Mouse (Mus musculus) CH12.LX (cell line): Measurements from ENCODE around the gene Plk3. TPM values are rescaled to one million over a fixed set of nuclear protein-coding genes. Genes with fewer than 3 reads are reported as not detected.

Source experiments
- DNase-seq: peaks from one replicate; pipeline ENCODE4 v3.0.0-alpha.2; 2013; ENCODE audit errors: extremely low read depth
- H3K27ac ChIP-seq: 2 replicates; pipeline ENCODE4 v1.5.1; 2012; ENCODE audit warnings: low read depth, mild to moderate bottlenecking, control low read depth, moderate library complexity; ENCODE audit not compliant: insufficient read depth
- H3K27me3 ChIP-seq: replicated peaks from 2 replicates; pipeline ENCODE3; 2012; ENCODE audit warnings: inconsistent platforms
- H3K36me3 ChIP-seq, 2 experiments: replicated peaks in 1 of 2; 2 replicates each; pipeline versions ENCODE3 to v1.6.1; 2012; ENCODE audit warnings: inconsistent platforms in 1 of 2, low read length in 1 of 2, mild to moderate bottlenecking in 1 of 2, mixed read lengths in 1 of 2, moderate library complexity in 1 of 2; ENCODE audit not compliant: control insufficient read depth in 1 of 2, insufficient read depth in 1 of 2
- H3K4me1 ChIP-seq, 2 experiments: 2 replicates each; pipeline ENCODE4 v1.6.1; 2012; ENCODE audit warnings: inconsistent platforms in 1 of 2, moderate library complexity in 1 of 2; ENCODE audit not compliant: insufficient read depth in 2 of 2, control insufficient read depth in 1 of 2
- H3K4me2 ChIP-seq: 2 replicates; pipeline ENCODE4 v1.6.1; 2012; ENCODE audit warnings: low read depth, mild to moderate bottlenecking, control low read depth; ENCODE audit not compliant: poor library complexity, insufficient read depth, severe bottlenecking
- H3K4me3 ChIP-seq, 3 experiments: fragments of 150-350 bp in 1 of 3; sonication (generic) in 1 of 3; replicated peaks in 1 of 3; 2 replicates each; pipeline versions ENCODE3 to v1.5.1; 2011 to 2012; ENCODE audit warnings: low read depth in 2 of 3, low read length in 2 of 3, mild to moderate bottlenecking in 2 of 3, moderate library complexity in 2 of 3, control low read depth in 1 of 3, improper control_type of control experiment in 1 of 3, inconsistent platforms in 1 of 3, mixed read lengths in 1 of 3; ENCODE audit not compliant: poor library complexity in 1 of 3
- H3K79me2 ChIP-seq: replicated peaks from 2 replicates; pipeline ENCODE4 v1.6.1; 2012; ENCODE audit warnings: mild to moderate bottlenecking, moderate library complexity; ENCODE audit not compliant: control insufficient read depth, poor library complexity, insufficient read depth, severe bottlenecking; ENCODE audit errors: extremely low read depth
- H3K9ac ChIP-seq: 2 replicates; pipeline ENCODE4 v1.6.1; 2012; ENCODE audit warnings: low read depth, mild to moderate bottlenecking, control low read depth, moderate library complexity; ENCODE audit not compliant: insufficient read depth
- H3K9me3 ChIP-seq: replicated peaks from 2 replicates; pipeline ENCODE3; 2012; ENCODE audit warnings: low read length, inconsistent platforms, mixed read lengths
- CTCF ChIP-seq, 2 experiments: IDR thresholded peaks in 1 of 2; conservative IDR thresholded peaks in 1 of 2; 2 replicates each; pipeline ENCODE4 v1.5.1; 2011 to 2012; ENCODE audit warnings: low read depth in 2 of 2, low read length in 2 of 2, improper control_type of control experiment in 1 of 2, inconsistent platforms in 1 of 2, mild to moderate bottlenecking in 1 of 2, moderate library complexity in 1 of 2
- E2F4 ChIP-seq: IDR thresholded peaks from 2 replicates; pipeline ENCODE4 v1.6.1; 2011; ENCODE audit warnings: low read depth, low read length, improper control_type of control experiment; ENCODE audit not compliant: insufficient replicate concordance
- ELF1 ChIP-seq: IDR thresholded peaks from 2 replicates; pipeline ENCODE4 v1.6.1; 2014; ENCODE audit warnings: low read depth, mild to moderate bottlenecking, inconsistent platforms, low read length, improper control_type of control experiment
- JUND ChIP-seq: conservative IDR thresholded peaks from 2 replicates; pipeline ENCODE4 v1.6.1; 2011; ENCODE audit warnings: low read depth, low read length, improper control_type of control experiment
- MAZ ChIP-seq: IDR thresholded peaks from 2 replicates; pipeline ENCODE4 v1.6.1; 2012; ENCODE audit warnings: low read depth, mild to moderate bottlenecking, inconsistent platforms, low read length, improper control_type of control experiment, moderate library complexity
- NRF1 ChIP-seq: IDR thresholded peaks from 2 replicates; pipeline ENCODE4 v1.6.1; 2014; ENCODE audit warnings: low read depth, mild to moderate bottlenecking, inconsistent platforms, low read length, improper control_type of control experiment, moderate library complexity
- PAX5 ChIP-seq: IDR thresholded peaks from 2 replicates; pipeline ENCODE4 v1.6.1; 2012; ENCODE audit warnings: low read length, inconsistent platforms, mixed read lengths
- POLR2AphosphoS2 ChIP-seq: IDR thresholded peaks from 2 replicates; pipeline ENCODE4 v1.6.1; 2011; ENCODE audit warnings: low read depth, low read length, improper control_type of control experiment
- SIN3A ChIP-seq: IDR thresholded peaks from 2 replicates; pipeline ENCODE4 v1.6.1; 2012; ENCODE audit warnings: low read length, improper control_type of control experiment, inconsistent platforms
- ZKSCAN1 ChIP-seq: IDR thresholded peaks from 2 replicates; pipeline ENCODE4 v1.6.1; 2012; ENCODE audit warnings: low read depth, inconsistent platforms, low read length, improper control_type of control experiment, borderline replicate concordance
- ZNF384 ChIP-seq: IDR thresholded peaks from 2 replicates; pipeline ENCODE4 v1.6.1; 2012; ENCODE audit warnings: low read depth, low read length, improper control_type of control experiment, inconsistent platforms
- dilution Hi-C: fragments of 300-500 bp; cut with MboI; formaldehyde crosslinking; loops from 2 replicates; pipeline ENCODE4 v1.14.3; 2020; ENCODE audit warnings: low sequenced_read_pairs; ENCODE audit not compliant: extremely low pct_unique_long_range_greater_than_20kb, extremely low pct_ligation_motif_present
- in situ Hi-C: fragments of 300-500 bp; cut with MboI; formaldehyde crosslinking; loops from 3 replicates; pipeline ENCODE4 v1.14.3; 2019; ENCODE audit warnings: low sequenced_read_pairs, low pct_ligation_motif_present, low pct_unique_long_range_greater_than_20kb, mixed read lengths
- polyA plus RNA-seq: library from polyadenylated mRNA; unstranded; fragments of >175 nt; gene quantifications from 2 replicates; pipeline ENCODE4 v1.2.1, GENCODE M21; 2012; ENCODE audit warnings: low read depth; ENCODE audit not compliant: insufficient read length
- total RNA-seq, 2 experiments: library from RNA; depleted of rRNA; stranded (reverse); fragments of 300-350 nt in 1 of 2; fragments of >200 nt in 1 of 2; gene quantifications; 2 replicates each; pipeline ENCODE4 v1.2.3; 2012 to 2014

The Plk3 gene
- total and polyA plus RNA-seq, 3 experiments = 8.8 to 18.5 (median 12.0) TPM

DNA sequence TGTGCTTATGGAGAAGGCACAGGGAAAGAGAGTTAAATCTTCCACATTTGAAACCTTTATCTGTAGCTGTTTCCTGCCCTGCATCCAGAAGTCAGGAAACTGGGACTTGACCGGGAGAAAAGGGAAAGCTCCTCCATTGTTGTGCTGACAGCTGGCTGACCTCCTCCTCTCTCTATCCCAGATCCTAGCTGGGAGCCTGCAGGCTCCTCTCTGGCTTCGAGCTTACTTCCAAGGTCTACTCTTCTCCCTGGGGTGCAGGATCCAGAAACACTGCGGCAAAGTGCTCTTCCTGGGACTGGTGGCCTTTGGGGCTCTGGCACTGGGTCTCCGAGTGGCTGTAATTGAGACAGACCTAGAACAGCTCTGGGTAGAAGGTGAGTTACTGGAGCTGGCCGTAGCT is 37.1 kb downstream of the Plk3 start:
- TF ChIP-seq ZNF384 = no peak
- TF ChIP-seq PAX5 = no peak
- no peak for DNase-seq
- H3K27ac ChIP-seq = no peak overlapping the region
- no peaks in the 10 kb centered on the region for H3K9me3 ChIP-seq
- H3K4me2 ChIP-seq = 0 out of 2 replicates have a peak overlapping the region, but pooled peaks have one; percentile 61
- no peaks in the 10 kb centered on the region for H3K79me2 ChIP-seq
- no peaks in the 10 kb centered on the region for H3K36me3 ChIP-seq
- dilution Hi-C loops (no loop called here), in situ Hi-C loops (no loop called here)
- no peaks in the 10 kb centered on the region for H3K27me3 ChIP-seq
- H3K4me3 ChIP-seq = no peak overlapping the region
- H3K4me1 ChIP-seq = peaks cover 0 to 6% of the 10 kb centered on the region in 2 experiments; a peak in 2 of 4 replicates
- no peak overlapping the region for H3K9ac ChIP-seq

GRCm38 (mm10) chr4:117095551-117096452 is 38.0 kb downstream of the Plk3 start, which contains the start of gene Ptch2:
Gene Ptch2 (plus strand): TSS chr4:117096075.
- dilution Hi-C loops = no loop called here
- no peak for DNase-seq

GRCm38 (mm10) chr4:117094626-117095361 is 39.0 kb downstream of the Plk3 start:
- dilution Hi-C loops (no loop called here), in situ Hi-C loops (no loop called here)
- no peaks in the 10 kb centered on the region for H3K4me1 ChIP-seq
- no peaks in the 10 kb centered on the region for H3K27me3 ChIP-seq
- no peaks in the 10 kb centered on the region for H3K36me3 ChIP-seq
- H3K4me2 ChIP-seq = no peak overlapping the region
- H3K79me2 ChIP-seq = no peaks in the 10 kb centered on the region
- TF ChIP-seq MAZ (no peak), CTCF (conservative IDR thresholded peaks at IDR 0.05 in 1 of 2, IDR thresholded peaks at IDR 0.05 in 1 of 2; ENCODE audit: low read depth in 2 of 2, low read length in 2 of 2) (no peak), E2F4 (no peak), PAX5 (no peak), POLR2AphosphoS2 (no peak), SIN3A (no peak)
- no peak overlapping the region for H3K27ac ChIP-seq
- H3K9ac ChIP-seq = no peak overlapping the region
- DNase-seq = no peak
- no peak overlapping the region for H3K4me3 ChIP-seq
- no peaks in the 10 kb centered on the region for H3K9me3 ChIP-seq

More at GRCm38 (mm10) chr4:117095551-117096452, 38.0 kb downstream of the Plk3 start, which contains the start of gene Ptch2:
- in situ Hi-C loops = no loop called here
- no peaks in the 10 kb centered on the region for H3K27me3 ChIP-seq
- H3K4me2 ChIP-seq = peak within 1 kb of the TSS; percentile 61; the same call in 1 of the 2 replicates
- no peak within 1 kb of the TSS for H3K27ac ChIP-seq
- no peaks in the 10 kb centered on the region for H3K4me1 ChIP-seq
- no peak within 1 kb of the TSS for H3K9ac ChIP-seq
- TF ChIP-seq NRF1 (no peak), ELF1 (no peak), CTCF (conservative IDR thresholded peaks at IDR 0.05 in 1 of 2, IDR thresholded peaks at IDR 0.05 in 1 of 2; ENCODE audit: low read depth in 2 of 2, low read length in 2 of 2) (peak in 1 of 2 experiments; percentile 27; a peak in 2 of 4 replicates), JUND (no peak), ZKSCAN1 (no peak)
- H3K9me3 ChIP-seq = no peaks in the 10 kb centered on the region
- peak within 1 kb of the TSS in 1 of 3 experiments; percentile 32 for H3K4me3 ChIP-seq
- no peaks in the 10 kb centered on the region for H3K36me3 ChIP-seq
- H3K79me2 ChIP-seq = no peaks in the 10 kb centered on the region
